Mouse (Mus musculus) small intestine, adult 2 months (tissue): ENCODE data around the gene Duox2.

Experiments used
- CTCF ChIP-seq: fragments of 200-500 bp; IDR thresholded peaks from 2 replicates; pipeline ENCODE4 v1.5.1; 2012; ENCODE audit warnings: low read depth, mild to moderate bottlenecking, control low read depth, inconsistent platforms, low read length, moderate library complexity, mixed read lengths; ENCODE audit not compliant: insufficient replicate concordance, insufficient read length; ENCODE audit errors: extremely low read depth
- POLR2A ChIP-seq: fragments of 200-500 bp; IDR thresholded peaks from 2 replicates; pipeline ENCODE4 v1.6.1; 2012; ENCODE audit warnings: low read depth, mild to moderate bottlenecking, control low read depth, inconsistent platforms, low read length, moderate library complexity

GRCm38 (mm10) chr2:122306184-122306583, 7.9 kb upstream of the Duox2 start:
- TF ChIP-seq CTCF = no peak
- TF ChIP-seq POLR2A = no peak
